Mouse (Mus musculus) thymus, postnatal 14 days (tissue): ENCODE data around the gene Oprd1.

ENCODE experiments used
- DNase-seq: peaks from one replicate; pipeline ENCODE4 v3.0.0; 2021

Oprd1 gene

GRCm38 (mm10) chr4:132133381-132133780 lies 10.9 kb downstream of the Oprd1 start:
- DNase-seq, result no peak

DNA sequence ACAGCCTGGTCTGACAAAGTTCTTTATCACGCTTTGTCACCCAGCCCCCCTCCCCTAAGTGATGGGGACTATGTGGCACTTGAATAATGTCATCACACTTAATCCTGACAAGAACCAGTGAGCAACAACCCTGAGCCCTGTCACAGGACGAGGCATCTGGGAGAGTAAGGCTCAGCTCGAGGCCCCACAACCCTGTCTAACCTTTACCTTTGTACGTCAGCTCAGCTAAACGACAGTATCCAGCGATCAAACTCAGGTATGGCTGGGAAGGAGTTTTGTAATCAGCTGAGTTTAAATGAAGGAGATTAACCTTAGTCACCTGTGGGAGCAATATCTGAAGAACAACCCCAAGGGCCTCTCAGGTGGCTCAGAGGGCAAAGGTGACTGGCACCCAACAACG lies 12.0 kb downstream of the Oprd1 start:
- no peak for DNase-seq

DNA sequence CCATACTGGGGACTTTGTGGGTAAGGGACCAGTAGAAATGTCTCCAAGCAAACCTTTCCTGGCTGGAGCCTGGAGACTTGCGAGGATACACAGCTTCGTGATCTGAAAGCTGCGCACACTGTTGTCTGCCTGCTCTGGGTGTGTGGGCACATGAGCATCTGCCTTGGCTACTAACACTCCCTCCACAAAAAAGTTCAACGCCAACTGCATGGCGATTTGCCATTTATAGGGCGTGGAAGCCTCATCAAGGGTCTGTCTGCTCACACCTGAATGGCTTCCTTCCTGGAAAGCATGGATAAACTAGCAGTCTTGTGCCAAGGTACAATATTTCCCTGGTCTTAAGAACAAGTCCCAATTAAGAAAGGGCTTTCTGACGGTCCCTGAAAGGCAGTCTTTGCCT lies 12.5 kb downstream of the Oprd1 start:
- no peak for DNase-seq

DNA sequence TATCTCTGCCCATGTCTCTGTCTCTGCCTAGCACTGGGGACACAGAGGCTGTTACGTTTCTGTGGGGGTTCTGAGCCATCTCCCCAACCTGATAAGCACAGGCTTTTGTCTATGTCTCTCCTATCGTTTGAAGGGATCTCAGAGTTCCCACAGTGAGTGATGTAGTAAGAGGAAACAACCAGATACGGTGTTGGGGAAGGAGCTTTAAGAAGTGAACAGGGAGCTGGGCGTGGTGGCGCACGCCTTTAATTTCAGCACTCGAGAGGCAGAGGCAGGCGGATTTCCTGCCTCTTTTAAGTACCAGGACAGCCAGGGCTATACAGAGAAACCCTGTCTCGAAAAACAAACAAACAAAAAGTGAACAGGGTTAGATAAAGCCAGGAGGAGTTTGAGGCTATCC lies 13.2 kb downstream of the Oprd1 start:
- DNase-seq, result no peak

GRCm38 (mm10) chr4:132130645-132131044 lies 13.6 kb downstream of the Oprd1 start:
- no peak for DNase-seq

GRCm38 (mm10) chr4:132130134-132130533 lies 14.2 kb downstream of the Oprd1 start:
- DNase-seq, result no peak

DNA sequence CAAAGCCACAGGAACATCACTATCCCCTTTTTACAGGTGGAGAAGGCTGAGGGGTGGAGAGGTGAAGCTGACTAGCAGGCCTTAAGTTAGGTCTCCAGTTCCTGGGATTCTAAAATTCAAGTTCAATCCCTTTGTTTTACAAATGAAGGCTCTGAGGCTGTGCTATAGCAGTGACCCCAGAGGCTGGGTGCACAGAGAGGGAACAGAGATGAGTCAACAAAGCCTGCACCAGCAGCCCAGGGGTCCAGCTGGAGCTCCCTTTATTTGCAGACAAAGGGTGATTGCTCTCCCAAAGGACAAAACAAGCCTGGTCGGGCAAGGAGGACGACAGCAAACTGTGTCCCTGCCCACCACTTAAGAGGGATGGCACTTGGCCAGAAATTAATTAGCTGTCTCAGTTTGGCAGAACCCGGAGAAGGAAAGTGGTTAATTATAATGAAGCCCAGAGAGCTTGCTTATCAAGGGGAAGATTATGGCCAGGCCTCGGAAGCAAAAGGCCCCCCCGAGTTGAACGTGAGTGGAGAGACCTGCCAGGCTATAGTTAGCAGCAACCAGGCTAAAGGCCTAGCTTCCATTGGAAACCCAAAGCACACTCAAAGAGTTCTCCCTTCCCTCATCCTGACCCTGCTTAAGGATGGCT lies 15.2 kb downstream of the Oprd1 start:
- DNase-seq, result no peak

- DNase-seq, result no peak
Observed at GRCm38 (mm10) chr4:132127091-132127490, 17.2 kb downstream of the Oprd1 start.

DNA sequence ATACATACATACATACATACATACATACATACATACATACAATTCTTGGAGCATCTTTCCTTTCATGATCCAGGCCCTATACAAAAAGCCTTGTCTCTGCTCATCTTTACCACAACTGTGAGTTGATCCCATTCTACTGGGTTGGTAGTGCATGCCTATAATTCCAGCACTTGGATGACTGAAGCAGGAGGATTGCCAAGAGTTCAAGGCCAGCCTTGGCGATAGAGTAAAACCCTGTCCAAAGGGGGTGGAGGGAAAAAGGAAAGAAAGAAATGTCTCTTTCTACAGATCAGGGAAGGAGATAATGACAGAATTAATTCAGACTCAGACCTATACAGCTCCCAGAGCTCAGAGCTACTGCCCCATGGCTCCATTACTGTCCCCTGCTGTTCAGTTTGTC lies 21.1 kb downstream of the Oprd1 start:
- DNase-seq, result no peak

DNA sequence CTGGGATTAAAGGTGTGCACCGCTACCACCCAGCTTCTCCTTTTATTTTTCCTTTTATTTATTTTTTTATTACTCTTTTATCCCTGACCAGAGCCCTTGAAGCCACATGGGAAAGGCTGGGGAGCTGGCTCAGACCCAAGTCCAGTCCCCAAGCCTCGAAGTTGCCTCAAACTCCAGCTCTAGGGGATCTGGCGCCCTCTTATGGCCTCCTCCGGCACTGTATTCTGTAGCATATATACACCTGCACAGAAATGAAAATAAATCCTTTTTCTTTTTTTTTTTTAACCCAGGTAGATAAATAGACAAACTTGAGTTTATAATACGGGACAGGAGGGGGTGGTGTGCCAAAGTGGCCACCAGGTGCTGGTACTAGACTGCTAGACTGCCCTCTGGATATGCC lies 22.6 kb downstream of the Oprd1 start:
- peak; percentile 16 for DNase-seq

GRCm38 (mm10) chr4:132119566-132119965 lies 24.7 kb downstream of the Oprd1 start:
- DNase-seq, result no peak

- no peak for DNase-seq
Observed at GRCm38 (mm10) chr4:132116315-132116714, 28.0 kb downstream of the Oprd1 start.

DNA sequence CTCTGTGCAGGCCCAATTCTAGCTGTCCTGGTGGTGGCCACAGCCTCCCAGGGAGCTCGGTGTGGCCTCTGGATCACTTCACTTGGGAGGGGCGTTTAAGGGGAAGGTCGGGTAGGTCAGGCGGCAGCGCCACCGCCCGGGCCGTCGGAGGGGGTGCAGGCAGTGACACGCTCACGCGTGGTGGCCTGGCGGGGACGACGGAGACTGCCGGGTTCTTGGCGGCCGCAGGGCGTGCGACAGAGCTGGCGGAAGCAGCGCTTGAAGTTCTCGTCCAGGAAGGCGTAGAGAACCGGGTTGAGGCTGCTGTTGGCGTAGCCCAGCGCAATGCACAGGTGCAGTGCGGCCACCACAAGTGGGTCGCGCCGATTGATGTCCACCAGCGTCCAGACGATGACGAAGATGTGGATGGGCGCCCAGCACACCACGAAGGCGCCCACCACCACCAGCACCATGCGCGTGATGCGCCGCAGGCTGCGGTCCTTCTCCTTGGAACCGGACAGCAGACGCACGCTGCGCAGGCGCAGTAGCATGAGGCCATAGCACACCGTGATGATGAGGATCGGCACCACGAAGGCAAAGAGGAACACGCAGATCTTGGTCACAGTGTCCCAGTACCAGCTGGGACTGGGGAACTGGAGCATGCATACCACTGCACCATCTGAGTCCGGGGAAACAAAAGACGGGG lies 30.7 kb downstream of the Oprd1 start:
- DNase-seq, result peak; percentile 19

- no peak for DNase-seq
Observed at GRCm38 (mm10) chr4:132111227-132111626, 33.1 kb downstream of the Oprd1 start.

GRCm38 (mm10) chr4:132108221-132108620 lies 36.1 kb downstream of the Oprd1 start:
- no peak for DNase-seq

GRCm38 (mm10) chr4:132101152-132101551 lies 43.1 kb downstream of the Oprd1 start:
- DNase-seq, result no peak

GRCm38 (mm10) chr4:132099548-132099947 lies 44.7 kb downstream of the Oprd1 start:
- no peak for DNase-seq

- DNase-seq, result no peak
Observed at GRCm38 (mm10) chr4:132095043-132095442, 49.2 kb downstream of the Oprd1 start.

GRCm38 (mm10) chr4:132093928-132094327 lies 50.4 kb downstream of the Oprd1 start:
- no peak for DNase-seq

GRCm38 (mm10) chr4:132093136-132093535 lies 51.1 kb downstream of the Oprd1 start:
- no peak for DNase-seq

GRCm38 (mm10) chr4:132088921-132089320 lies 55.4 kb downstream of the Oprd1 start:
- DNase-seq, result peak; percentile 65

- peak; percentile 47 for DNase-seq
Observed at GRCm38 (mm10) chr4:132085114-132085513, 59.2 kb downstream of the Oprd1 start.

DNA sequence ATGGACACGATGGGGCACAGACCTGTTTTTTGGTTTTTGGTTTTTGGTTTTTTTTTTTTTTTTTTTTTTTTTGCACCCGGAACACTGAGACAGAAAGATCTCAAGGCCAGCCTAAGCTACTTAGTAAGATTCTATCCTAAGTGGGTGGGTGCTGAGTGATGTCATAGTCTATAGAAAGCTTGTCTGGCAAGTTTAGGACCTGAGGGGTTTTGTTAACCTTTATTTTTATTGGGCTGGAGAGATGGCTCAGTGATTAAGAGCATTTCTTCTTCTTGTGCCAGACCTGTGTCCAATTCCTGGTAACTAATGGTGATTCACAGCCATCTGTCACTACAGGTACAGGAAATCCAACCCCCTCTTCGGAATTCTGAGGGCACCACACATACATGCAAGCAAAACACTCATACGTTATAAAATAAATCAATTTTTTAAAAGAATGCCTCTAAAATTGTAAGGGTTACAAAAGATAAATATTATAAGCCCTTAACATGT lies 63.7 kb downstream of the Oprd1 start:
- no peak for DNase-seq

DNA sequence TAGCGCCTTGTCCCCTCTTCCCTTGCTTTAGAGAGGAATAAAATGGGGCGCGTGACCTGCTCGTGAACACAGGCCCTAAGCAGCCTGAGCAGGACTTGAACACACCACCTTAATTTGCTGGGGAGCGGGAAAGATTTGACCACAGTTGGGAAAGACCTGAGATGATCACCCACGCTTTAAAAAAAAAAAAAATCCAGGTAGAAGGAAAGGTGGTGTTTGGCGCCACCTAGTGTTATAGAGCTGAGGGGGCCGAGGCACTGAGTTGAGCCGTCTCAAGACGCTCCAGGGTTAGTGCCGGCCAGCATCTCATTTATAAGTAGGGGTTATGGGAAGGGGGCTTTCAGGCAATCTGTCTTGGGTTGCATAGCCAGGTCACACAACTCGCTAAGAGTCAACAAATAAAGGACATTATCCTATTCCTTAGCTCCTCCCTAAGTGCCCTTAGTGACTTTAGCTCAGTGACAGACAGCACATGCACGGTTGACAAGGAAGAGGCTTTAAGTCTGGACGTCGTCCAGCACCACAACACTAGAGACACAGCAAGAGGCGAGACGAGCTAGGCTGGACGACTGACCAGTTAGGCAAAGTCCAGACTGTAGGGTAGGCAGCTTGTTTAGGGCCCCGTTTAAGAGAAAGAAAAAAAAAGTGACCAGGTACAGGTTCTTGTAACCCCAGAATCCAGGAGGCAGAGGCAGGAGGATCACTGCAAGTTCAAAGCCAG lies 64.6 kb downstream of the Oprd1 start:
- peak; percentile 75 for DNase-seq
